Mouse (Mus musculus) myocyte (in vitro differentiated cells): ENCODE results near the gene Dixdc1. TPM values are rescaled to one million over a fixed set of nuclear protein-coding genes. Genes with fewer than 3 reads are reported as not detected.

Experiments
- H3K27me3 ChIP-seq: one replicate; pipeline ENCODE4 v1.6.1; 2011; ENCODE audit not compliant: control insufficient read depth, insufficient read depth, insufficient read length
- H3K36me3 ChIP-seq: one replicate; pipeline ENCODE4 v1.6.1; 2011; ENCODE audit not compliant: control insufficient read depth, insufficient read depth
- H3K4me2 ChIP-seq: one replicate; pipeline ENCODE4 v1.6.1; 2011; ENCODE audit warnings: low read depth, control low read depth
- H3K4me3 ChIP-seq: one replicate; pipeline ENCODE4 v1.5.1; 2011; ENCODE audit warnings: mild to moderate bottlenecking, control low read depth, moderate library complexity
- H3K79me2 ChIP-seq: one replicate; pipeline ENCODE4 v1.6.1; 2011; ENCODE audit not compliant: control insufficient read depth, insufficient read depth
- H3ac ChIP-seq: one replicate; pipeline ENCODE4 v1.6.1; 2011; ENCODE audit not compliant: control insufficient read depth, insufficient read length
- CEBPB ChIP-seq: IDR thresholded peaks from 2 replicates; pipeline ENCODE4 v1.6.1; 2011; ENCODE audit warnings: mild to moderate bottlenecking, moderate library complexity; ENCODE audit not compliant: poor library complexity, insufficient read depth, severe bottlenecking
- E2F4 ChIP-seq: IDR thresholded peaks from one replicate; pipeline ENCODE4 v1.6.1; 2011; ENCODE audit warnings: mild to moderate bottlenecking, control low read depth, moderate library complexity; ENCODE audit not compliant: insufficient read depth
- MAX ChIP-seq: IDR thresholded peaks from one replicate; pipeline ENCODE4 v1.6.1; 2011; ENCODE audit warnings: low read depth, mild to moderate bottlenecking, control low read depth
- MYOD1 ChIP-seq, 3 experiments: IDR thresholded peaks; one replicate each; pipeline ENCODE4 v1.6.1; 2011; ENCODE audit warnings: control low read depth in 2 of 3, low read depth in 2 of 3, mild to moderate bottlenecking in 2 of 3, moderate library complexity in 1 of 3; ENCODE audit not compliant: insufficient read length in 2 of 3, control insufficient read depth in 1 of 3
- MYOG ChIP-seq, 3 experiments: IDR thresholded peaks; one replicate each; pipeline ENCODE4 v1.6.1; 2011; ENCODE audit warnings: control low read depth in 2 of 3, low read depth in 2 of 3, mild to moderate bottlenecking in 2 of 3; ENCODE audit not compliant: insufficient read length in 2 of 3, control insufficient read depth in 1 of 3, insufficient read depth in 1 of 3
- POLR2A ChIP-seq: IDR thresholded peaks from one replicate; pipeline ENCODE4 v1.6.1; 2011; ENCODE audit warnings: low read depth, mild to moderate bottlenecking, control low read depth, moderate library complexity; ENCODE audit not compliant: insufficient read length
- POLR2AphosphoS2 ChIP-seq: IDR thresholded peaks from one replicate; pipeline ENCODE4 v1.6.1; 2011; ENCODE audit warnings: low read depth, control low read depth; ENCODE audit not compliant: insufficient read length
- REST ChIP-seq: IDR thresholded peaks from one replicate; pipeline ENCODE4 v1.6.1; 2011; ENCODE audit warnings: mild to moderate bottlenecking, control low read depth, moderate library complexity; ENCODE audit not compliant: insufficient read depth, insufficient read length
- SRF ChIP-seq: IDR thresholded peaks from one replicate; pipeline ENCODE4 v1.6.1; 2011; ENCODE audit warnings: low read depth; ENCODE audit not compliant: control insufficient read depth, insufficient read length
- TCF12 ChIP-seq: IDR thresholded peaks from one replicate; pipeline ENCODE4 v1.6.1; 2011; ENCODE audit warnings: mild to moderate bottlenecking, control low read depth; ENCODE audit not compliant: poor library complexity, insufficient read depth, severe bottlenecking
- TCF3 ChIP-seq: IDR thresholded peaks from one replicate; pipeline ENCODE4 v1.6.1; 2011; ENCODE audit warnings: low read depth, control low read depth; ENCODE audit not compliant: insufficient read length
- USF1 ChIP-seq: IDR thresholded peaks from one replicate; pipeline ENCODE4 v1.6.1; 2011; ENCODE audit warnings: low read depth, mild to moderate bottlenecking, control low read depth, moderate library complexity
- polyA plus RNA-seq: library from polyadenylated mRNA; unstranded; fragments of >200 nt; fragmentation: generic; extraction: Trizol; gene quantifications from one replicate; pipeline ENCODE4 v1.2.1, GENCODE M21; 2012; ENCODE audit warnings: missing spikeins

Dixdc1 gene
- polyA plus RNA-seq, 1 experiment = 1.1 TPM

DNA sequence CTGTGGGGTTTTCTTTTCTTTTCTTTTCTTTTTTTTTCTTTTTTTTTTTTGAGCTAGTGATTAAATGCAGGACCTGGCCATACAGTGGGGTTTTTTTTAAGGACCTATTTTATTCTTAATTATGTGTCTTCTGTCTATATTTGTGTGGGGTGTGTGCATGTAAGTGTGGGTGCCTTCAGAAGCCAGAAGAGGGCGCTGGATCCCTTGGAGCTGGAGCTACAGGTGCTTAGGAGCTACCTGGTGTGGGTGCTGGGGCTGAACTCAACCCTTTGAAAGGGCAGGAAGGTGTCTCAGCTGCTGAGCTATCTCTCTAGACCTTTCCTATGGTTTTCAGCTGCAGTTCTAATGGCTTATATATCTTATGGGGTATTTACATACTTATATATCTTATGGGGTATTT, 64.5 kb downstream of the Dixdc1 start:
- TF ChIP-seq E2F4 (no peak), MYOG (IDR thresholded peaks at IDR 0.05; ENCODE audit: control insufficient read depth in 1 of 3, insufficient read depth in 1 of 3, insufficient read length in 2 of 3, low read depth in 2 of 3) (no peak), REST (no peak), USF1 (no peak), MYOD1 (IDR thresholded peaks at IDR 0.05; ENCODE audit: control insufficient read depth in 1 of 3, insufficient read length in 2 of 3, low read depth in 2 of 3) (no peak), CEBPB (no peak), TCF3 (no peak), POLR2AphosphoS2 (no peak), TCF12 (no peak), POLR2A (no peak)
- Histone ChIP-seq H3K36me3 (no peaks in the 10 kb centered on the region), H3K4me2 (no peak overlapping the region), H3K79me2 (no peaks in the 10 kb centered on the region), H3ac (no peak overlapping the region), H3K27me3 (no peaks in the 10 kb centered on the region), H3K4me3 (no peak overlapping the region)

DNA sequence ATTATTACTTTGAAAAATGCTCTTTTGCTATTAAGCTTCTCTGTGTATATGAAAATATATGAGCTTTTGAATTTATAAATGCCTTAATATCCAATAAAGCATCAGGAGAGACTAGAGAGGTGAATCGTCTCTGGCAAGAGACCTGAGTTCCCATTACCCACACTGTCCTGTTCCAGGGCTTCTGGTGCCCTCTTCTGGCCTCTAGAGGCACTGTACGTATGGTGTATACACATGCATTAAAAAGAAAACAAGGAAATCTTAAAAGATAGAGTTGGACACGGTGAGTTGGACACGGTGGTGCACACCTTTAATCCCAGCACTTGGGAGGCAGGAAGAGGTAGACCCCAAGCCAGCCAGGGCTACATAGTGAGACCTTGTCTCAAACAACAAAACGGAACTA, 68.6 kb downstream of the Dixdc1 start:
- Histone ChIP-seq H3K27me3 (no peaks in the 10 kb centered on the region), H3K4me2 (no peak overlapping the region), H3ac (no peak overlapping the region), H3K4me3 (no peak overlapping the region), H3K79me2 (no peaks in the 10 kb centered on the region), H3K36me3 (no peaks in the 10 kb centered on the region)
- TF ChIP-seq MAX (no peak), POLR2AphosphoS2 (no peak), POLR2A (no peak), E2F4 (no peak), REST (no peak), TCF3 (no peak), SRF (no peak), CEBPB (no peak), USF1 (no peak), TCF12 (no peak), MYOD1 (IDR thresholded peaks at IDR 0.05; ENCODE audit: control insufficient read depth in 1 of 3, insufficient read length in 2 of 3, low read depth in 2 of 3) (no peak), MYOG (IDR thresholded peaks at IDR 0.05; ENCODE audit: control insufficient read depth in 1 of 3, insufficient read depth in 1 of 3, insufficient read length in 2 of 3, low read depth in 2 of 3) (no peak)

DNA sequence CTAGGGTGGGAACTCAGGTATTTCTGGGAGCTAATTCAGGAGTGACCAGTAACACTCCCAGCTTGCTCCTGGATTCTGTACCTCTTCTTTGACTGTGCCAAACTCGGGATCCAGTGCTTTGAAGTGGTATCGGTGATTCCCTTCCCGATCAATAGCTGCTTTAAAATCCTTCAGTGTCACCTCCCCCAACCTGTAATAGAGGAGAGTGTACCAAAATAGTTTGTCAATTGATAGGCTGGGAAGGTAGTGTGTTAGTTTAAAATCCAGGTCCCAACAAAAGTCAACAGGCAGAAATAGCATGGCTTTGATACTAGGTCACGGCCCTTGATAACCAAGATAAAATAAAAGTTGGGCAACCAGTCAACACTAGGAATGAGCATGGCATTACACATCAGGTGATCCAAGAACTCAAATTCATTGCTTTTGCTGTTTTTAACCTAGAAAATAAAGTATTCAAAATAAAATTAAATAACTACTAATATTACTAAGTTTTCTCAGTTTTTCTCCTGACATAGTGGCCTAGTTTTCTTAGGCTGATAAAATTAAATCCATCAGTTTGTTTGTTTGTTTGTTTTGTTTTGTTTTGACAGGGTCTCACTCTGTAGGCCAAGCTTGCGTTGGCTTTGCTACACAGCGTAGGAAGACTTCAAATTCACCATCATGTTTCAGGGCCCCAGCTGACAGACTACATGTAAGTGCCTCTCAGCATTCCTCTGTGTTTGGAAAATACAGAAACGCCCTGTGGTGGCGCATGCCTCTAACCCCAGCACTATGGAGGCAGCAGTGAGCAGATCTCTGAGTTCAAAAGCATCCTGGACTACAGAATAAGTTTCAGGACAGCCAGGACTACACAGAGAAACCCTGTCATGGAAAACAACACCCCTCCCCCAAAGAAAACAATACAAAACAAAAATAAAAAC, 71.5 kb downstream of the Dixdc1 start:
- H3K79me2 ChIP-seq = no peaks in the 10 kb centered on the region
- no peak overlapping the region for H3ac ChIP-seq
- TF ChIP-seq POLR2A (no peak), E2F4 (no peak), MYOG (IDR thresholded peaks at IDR 0.05; ENCODE audit: control insufficient read depth in 1 of 3, insufficient read depth in 1 of 3, insufficient read length in 2 of 3, low read depth in 2 of 3) (no peak), MYOD1 (IDR thresholded peaks at IDR 0.05; ENCODE audit: control insufficient read depth in 1 of 3, insufficient read length in 2 of 3, low read depth in 2 of 3) (no peak), TCF12 (no peak), TCF3 (no peak), POLR2AphosphoS2 (no peak), USF1 (no peak), REST (no peak), CEBPB (no peak)
- no peaks in the 10 kb centered on the region for H3K27me3 ChIP-seq
- no peak overlapping the region for H3K4me3 ChIP-seq
- H3K36me3 ChIP-seq = no peaks in the 10 kb centered on the region
- H3K4me2 ChIP-seq = no peak overlapping the region

DNA sequence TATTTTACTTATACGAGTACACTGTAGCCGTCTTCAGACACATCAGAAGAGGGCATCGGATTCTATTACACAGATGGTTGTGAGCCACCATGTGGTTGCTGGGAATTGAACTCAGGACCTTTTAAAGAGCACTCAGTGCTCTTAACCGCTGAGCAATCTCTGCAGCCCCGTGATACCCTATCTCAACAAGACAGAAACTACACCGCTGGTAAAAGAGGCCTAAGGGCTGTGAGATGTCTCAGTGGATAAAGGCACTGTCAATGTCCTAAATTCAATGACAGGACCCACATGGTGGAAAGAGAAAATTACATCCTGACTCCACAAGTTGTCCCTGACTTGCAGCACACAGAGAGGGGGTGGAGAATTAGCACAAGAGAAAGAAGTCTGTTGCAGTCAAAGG, 72.9 kb downstream of the Dixdc1 start:
- Histone ChIP-seq H3ac (no peak overlapping the region), H3K79me2 (no peaks in the 10 kb centered on the region), H3K36me3 (no peaks in the 10 kb centered on the region), H3K4me2 (no peak overlapping the region), H3K4me3 (no peak overlapping the region), H3K27me3 (no peaks in the 10 kb centered on the region)
- TF ChIP-seq MYOG (IDR thresholded peaks at IDR 0.05; ENCODE audit: control insufficient read depth in 1 of 3, insufficient read depth in 1 of 3, insufficient read length in 2 of 3, low read depth in 2 of 3) (no peak), USF1 (no peak), TCF12 (no peak), SRF (no peak), E2F4 (no peak)

- no peaks in the 10 kb centered on the region for H3K79me2 ChIP-seq
- TF ChIP-seq POLR2A (no peak), USF1 (no peak), POLR2AphosphoS2 (no peak), SRF (no peak), E2F4 (no peak), TCF3 (no peak), REST (no peak), CEBPB (no peak), MAX (no peak), MYOG (IDR thresholded peaks at IDR 0.05; ENCODE audit: control insufficient read depth in 1 of 3, insufficient read depth in 1 of 3, insufficient read length in 2 of 3, low read depth in 2 of 3) (no peak), TCF12 (no peak), MYOD1 (IDR thresholded peaks at IDR 0.05; ENCODE audit: control insufficient read depth in 1 of 3, insufficient read length in 2 of 3, low read depth in 2 of 3) (no peak)
- H3ac ChIP-seq = no peak overlapping the region
- H3K27me3 ChIP-seq = no peaks in the 10 kb centered on the region
- no peak overlapping the region for H3K4me3 ChIP-seq
- H3K4me2 ChIP-seq = no peak overlapping the region
- H3K36me3 ChIP-seq = no peaks in the 10 kb centered on the region
Observed at GRCm38 (mm10) chr9:50664826-50665225, 74.5 kb downstream of the Dixdc1 start.
